Mouse (Mus musculus): ENCODE measurements around the gene Mab21l3. TPM values are rescaled to one million over a fixed set of nuclear protein-coding genes. Genes with fewer than 3 reads are reported as not detected.

Gene Mab21l3
- polyA plus RNA-seq, 1 experiment from 2014 or later = 0.71 TPM

GRCm38 (mm10) chr3:101796212-101796611, 52.5 kb downstream of the Mab21l3 start:
- Histone ChIP-seq H3K4me2 (replicated peaks) (no peak overlapping the region), H3K27me3 (peaks cover 7% of the 10 kb centered on the region; the same call in 1 of the 2 replicates), H3K9ac (no peak overlapping the region), H3K36me3 (no peaks in the 10 kb centered on the region), H3K9me3 (replicated peaks) (no peaks in the 10 kb centered on the region), H3K4me3 (no peak overlapping the region), H3K27ac (no peak overlapping the region), H3K4me1 (peaks cover 36% of the 10 kb centered on the region)
- 36% methylated on average over 7 of the region's 7 CpGs for WGBS
- ATAC-seq (ENCODE audit: low FRiP score) = no peak

- Histone ChIP-seq H3K36me3 (no peaks in the 10 kb centered on the region), H3K4me1 (peaks cover 36% of the 10 kb centered on the region), H3K4me3 (no peak overlapping the region), H3K27ac (no peak overlapping the region), H3K9ac (no peak overlapping the region), H3K9me3 (replicated peaks) (no peaks in the 10 kb centered on the region), H3K4me2 (replicated peaks) (no peak overlapping the region), H3K27me3 (peaks cover 7% of the 10 kb centered on the region; the same call in 1 of the 2 replicates)
- WGBS = 75% methylated on average over 15 of the region's 15 CpGs
- 0 out of 2 replicates have a peak, but pooled peaks have one; percentile 15 for ATAC-seq (ENCODE audit: low FRiP score)
Measured at GRCm38 (mm10) chr3:101795387-101796039, 53.2 kb downstream of the Mab21l3 start.

- H3K9me3 ChIP-seq (replicated peaks) = no peaks in the 10 kb centered on the region
- H3K9ac ChIP-seq = no peak overlapping the region
- H3K4me3 ChIP-seq = no peak overlapping the region
- 60% methylated on average over 9 of the region's 9 CpGs for WGBS
- H3K27me3 ChIP-seq = peaks cover 7% of the 10 kb centered on the region; the same call in 1 of the 2 replicates
- H3K36me3 ChIP-seq = no peaks in the 10 kb centered on the region
- no peak overlapping the region for H3K4me2 ChIP-seq (replicated peaks)
- H3K27ac ChIP-seq = 0 out of 2 replicates have a peak overlapping the region, but pooled peaks have one; percentile 7
- no peak for ATAC-seq (ENCODE audit: low FRiP score)
- H3K4me1 ChIP-seq = peaks cover 34% of the 10 kb centered on the region
Measured at GRCm38 (mm10) chr3:101794666-101795065, 54.1 kb downstream of the Mab21l3 start.

GRCm38 (mm10) chr3:101794026-101794425, 54.7 kb downstream of the Mab21l3 start:
- H3K36me3 ChIP-seq = no peaks in the 10 kb centered on the region
- H3K4me2 ChIP-seq (replicated peaks) = no peak overlapping the region
- peaks cover 33% of the 10 kb centered on the region for H3K4me1 ChIP-seq
- WGBS = 74% methylated on average over 5 of the region's 5 CpGs
- no peak for ATAC-seq (ENCODE audit: low FRiP score)
- no peaks in the 10 kb centered on the region for H3K9me3 ChIP-seq (replicated peaks)
- H3K27me3 ChIP-seq = peaks cover 7% of the 10 kb centered on the region; the same call in 1 of the 2 replicates
- H3K4me3 ChIP-seq = no peak overlapping the region
- H3K27ac ChIP-seq = no peak overlapping the region
- H3K9ac ChIP-seq = no peak overlapping the region

- H3K4me2 ChIP-seq (replicated peaks) = no peak overlapping the region
- WGBS = 74% methylated on average over 4 of the region's 4 CpGs
- H3K4me1 ChIP-seq = peaks cover 23% of the 10 kb centered on the region
- no peaks in the 10 kb centered on the region for H3K9me3 ChIP-seq (replicated peaks)
- no peaks in the 10 kb centered on the region for H3K36me3 ChIP-seq
- no peak overlapping the region for H3K9ac ChIP-seq
- no peak overlapping the region for H3K27ac ChIP-seq
- no peak for ATAC-seq (ENCODE audit: low FRiP score)
- peaks cover 2% of the 10 kb centered on the region; the same call in 1 of the 2 replicates for H3K27me3 ChIP-seq
- no peak overlapping the region for H3K4me3 ChIP-seq
Measured at GRCm38 (mm10) chr3:101792191-101792590, 56.6 kb downstream of the Mab21l3 start.

GRCm38 (mm10) chr3:101784768-101785424, 63.9 kb downstream of the Mab21l3 start:
- Histone ChIP-seq H3K27ac (no peak overlapping the region), H3K4me1 (peaks cover 10% of the 10 kb centered on the region; the same call in 1 of the 2 replicates), H3K4me2 (replicated peaks) (no peak overlapping the region), H3K9ac (no peak overlapping the region), H3K4me3 (no peak overlapping the region), H3K36me3 (no peaks in the 10 kb centered on the region), H3K9me3 (replicated peaks) (no peaks in the 10 kb centered on the region), H3K27me3 (no peaks in the 10 kb centered on the region)
- WGBS = 86% methylated on average over 10 of the region's 10 CpGs
- ATAC-seq (ENCODE audit: low FRiP score) = no peak

- Histone ChIP-seq H3K27me3 (no peaks in the 10 kb centered on the region), H3K27ac (no peak overlapping the region), H3K4me1 (peaks cover 18% of the 10 kb centered on the region), H3K4me3 (no peak overlapping the region), H3K4me2 (replicated peaks) (no peak overlapping the region), H3K9ac (no peak overlapping the region), H3K36me3 (no peaks in the 10 kb centered on the region), H3K9me3 (replicated peaks) (no peaks in the 10 kb centered on the region)
- 33% methylated on average over 2 of the region's 2 CpGs for WGBS
- no peak for ATAC-seq (ENCODE audit: low FRiP score)
Measured at GRCm38 (mm10) chr3:101783793-101784192, 65.0 kb downstream of the Mab21l3 start.

GRCm38 (mm10) chr3:101780874-101781483, 67.8 kb downstream of the Mab21l3 start:
- no peaks in the 10 kb centered on the region for H3K36me3 ChIP-seq
- no peaks in the 10 kb centered on the region for H3K27me3 ChIP-seq
- H3K4me3 ChIP-seq = no peak overlapping the region
- ATAC-seq (ENCODE audit: low FRiP score) = 0 out of 2 replicates have a peak, but pooled peaks have one; percentile 47
- no peak overlapping the region for H3K27ac ChIP-seq
- no peaks in the 10 kb centered on the region for H3K9me3 ChIP-seq (replicated peaks)
- peaks cover 18% of the 10 kb centered on the region for H3K4me1 ChIP-seq
- H3K9ac ChIP-seq = no peak overlapping the region
- 53% methylated on average over 6 of the region's 6 CpGs for WGBS
- H3K4me2 ChIP-seq (replicated peaks) = no peak overlapping the region

- H3K27ac ChIP-seq = no peak overlapping the region
- ATAC-seq (ENCODE audit: low FRiP score) = peak; percentile 29; the same call in 1 of the 2 replicates
- 63% methylated on average over 16 of the region's 16 CpGs for WGBS
Measured at GRCm38 (mm10) chr3:101778896-101779665, 69.7 kb downstream of the Mab21l3 start.

GRCm38 (mm10) chr3:101775732-101776131, 73.0 kb downstream of the Mab21l3 start:
- Histone ChIP-seq H3K27ac (no peak overlapping the region), H3K36me3 (no peaks in the 10 kb centered on the region), H3K4me1 (peaks cover 8% of the 10 kb centered on the region), H3K4me2 (replicated peaks) (no peak overlapping the region), H3K4me3 (no peak overlapping the region), H3K27me3 (no peaks in the 10 kb centered on the region), H3K9ac (no peak overlapping the region), H3K9me3 (replicated peaks) (no peaks in the 10 kb centered on the region)
- WGBS = 93% methylated on average over 8 of the region's 8 CpGs
- ATAC-seq (ENCODE audit: low FRiP score) = no peak

More at GRCm38 (mm10) chr3:101778896-101779665, 69.7 kb downstream of the Mab21l3 start:
- H3K9ac ChIP-seq = no peak overlapping the region
- H3K4me3 ChIP-seq = no peak overlapping the region
- H3K4me2 ChIP-seq (replicated peaks) = no peak overlapping the region
- no peaks in the 10 kb centered on the region for H3K27me3 ChIP-seq
- H3K9me3 ChIP-seq (replicated peaks) = no peaks in the 10 kb centered on the region
- peaks cover 18% of the 10 kb centered on the region for H3K4me1 ChIP-seq
- H3K36me3 ChIP-seq = no peaks in the 10 kb centered on the region

- Histone ChIP-seq H3K27me3 (no peaks in the 10 kb centered on the region), H3K4me3 (no peak overlapping the region), H3K9ac (no peak overlapping the region), H3K36me3 (no peaks in the 10 kb centered on the region), H3K4me1 (peaks cover 9% of the 10 kb centered on the region), H3K9me3 (replicated peaks) (peaks cover 11% of the 10 kb centered on the region), H3K4me2 (replicated peaks) (no peak overlapping the region), H3K27ac (no peak overlapping the region)
- 84% methylated on average over 3 of the region's 3 CpGs for WGBS
- no peak for ATAC-seq (ENCODE audit: low FRiP score)
Measured at GRCm38 (mm10) chr3:101770540-101770939, 78.2 kb downstream of the Mab21l3 start.

GRCm38 (mm10) chr3:101763566-101763965, 85.2 kb downstream of the Mab21l3 start:
- Histone ChIP-seq H3K27me3 (no peaks in the 10 kb centered on the region), H3K36me3 (no peaks in the 10 kb centered on the region), H3K9ac (no peak overlapping the region), H3K9me3 (replicated peaks) (peaks cover 4% of the 10 kb centered on the region), H3K4me2 (replicated peaks) (no peak overlapping the region), H3K27ac (no peak overlapping the region), H3K4me1 (peaks cover 9% of the 10 kb centered on the region), H3K4me3 (no peak overlapping the region)
- no peak for ATAC-seq (ENCODE audit: low FRiP score)

Measured in hindbrain, embryonic 12.5 days (tissue).